Mouse (Mus musculus) limb, embryonic 14.5 days (tissue): Measurements from ENCODE around the gene Slfnl1. TPM values are rescaled to one million over a fixed set of nuclear protein-coding genes. Genes with fewer than 3 reads are reported as not detected.

Source experiments
- ATAC-seq: fragments of 200-750 bp; cut with Nextera tagmentation; 2 replicates; pipeline ENCODE4 v1.8.0; 2017; ENCODE audit warnings: low read depth, moderate number of reproducible peaks, moderate TSS enrichment; ENCODE audit not compliant: low FRiP score
- DNase-seq: peaks from one replicate; pipeline ENCODE4 v3.0.0-alpha.2; 2015; ENCODE audit warnings: low spot score
- H3K27ac ChIP-seq: fragments of 300-500 bp; sonication (generic); replicated peaks from 2 replicates; pipeline ENCODE4 v1.5.1; 2014; ENCODE audit warnings: low read depth, mild to moderate bottlenecking, low read length, moderate library complexity, mixed read lengths
- H3K27me3 ChIP-seq: fragments of 300-500 bp; sonication (generic); 2 replicates; pipeline ENCODE4 v1.6.1; 2014; ENCODE audit warnings: low read length, mixed read lengths; ENCODE audit not compliant: control insufficient read depth, insufficient read depth
- H3K36me3 ChIP-seq: fragments of 300-500 bp; sonication (generic); 2 replicates; pipeline ENCODE4 v1.6.1; 2014; ENCODE audit warnings: mild to moderate bottlenecking, low read length, moderate library complexity, mixed read lengths; ENCODE audit not compliant: control insufficient read depth, insufficient read depth
- H3K4me1 ChIP-seq: fragments of 300-500 bp; sonication (generic); 2 replicates; pipeline ENCODE4 v1.6.1; 2014; ENCODE audit warnings: antibody characterized with exemption, low read length, mixed read lengths; ENCODE audit not compliant: control insufficient read depth, insufficient read depth
- H3K4me2 ChIP-seq: fragments of 300-500 bp; sonication (generic); replicated peaks from 2 replicates; pipeline ENCODE4 v1.6.1; 2014; ENCODE audit warnings: low read depth, mild to moderate bottlenecking, low read length, moderate library complexity; ENCODE audit not compliant: severe bottlenecking
- H3K4me3 ChIP-seq: fragments of 300-500 bp; sonication (generic); replicated peaks from 2 replicates; pipeline ENCODE4 v1.5.1; 2014; ENCODE audit warnings: low read length
- H3K9ac ChIP-seq: fragments of 300-500 bp; sonication (generic); 2 replicates; pipeline ENCODE4 v1.6.1; 2014; ENCODE audit warnings: mild to moderate bottlenecking, low read depth, low read length, moderate library complexity; ENCODE audit not compliant: severe bottlenecking
- H3K9me3 ChIP-seq: fragments of 300-500 bp; sonication (generic); 2 replicates; pipeline ENCODE4 v1.6.1; 2016; ENCODE audit warnings: low read length; ENCODE audit not compliant: control insufficient read depth
- POLR2A ChIP-seq: fragments of 200-500 bp; IDR thresholded peaks from 2 replicates; pipeline ENCODE4 v1.8.0; 2012; ENCODE audit warnings: inconsistent platforms, mild to moderate bottlenecking, moderate library complexity, borderline replicate concordance; ENCODE audit not compliant: insufficient read depth, insufficient read length; ENCODE audit errors: extremely low read depth
- WGBS: fragments of 180-500 bp; shearing (Covaris S2); extraction: QIAGEN DNeasy Blood & Tissue Kit; methylation state at CpG from one replicate; pipeline ENCODE4 v1.1.7; 2014; 5-methylcytosine and 5-hydroxymethylcytosine counted together
- polyA plus RNA-seq, 2 experiments: library from polyadenylated mRNA; depleted of rRNA in 1 of 2; stranded (reverse) in 1 of 2; unstranded in 1 of 2; fragments of >200 nt; fragmentation: Nextera tagmentation in 1 of 2; extraction: Ambion mirVana in 1 of 2; gene quantifications; 2 replicates each; pipeline versions ENCODE4 v1.2.1 to v1.2.3; 2012 to 2014

Slfnl1 gene
- polyA plus RNA-seq, 2 experiments, result 0.10 to 0.13 TPM

- no peaks in the 10 kb centered on the region for H3K9me3 ChIP-seq
- H3K36me3 ChIP-seq, result peaks cover 52% of the 10 kb centered on the region
- H3K4me1 ChIP-seq, result no peaks in the 10 kb centered on the region; the same call in 1 of the 2 replicates
- no peak overlapping the region for H3K4me2 ChIP-seq
- H3K4me3 ChIP-seq, result no peak overlapping the region
- DNase-seq, result no peak
- WGBS, result 93% methylated on average over 10 of the region's 10 CpGs
- TF ChIP-seq POLR2A, result no peak
- H3K9ac ChIP-seq, result no peak overlapping the region
- no peak overlapping the region for H3K27ac ChIP-seq
- no peaks in the 10 kb centered on the region for H3K27me3 ChIP-seq
- ATAC-seq, result no peak
These were observed 6.6 kb downstream of the Slfnl1 start for GRCm38 (mm10) chr4:120538664-120539063.

- no peak overlapping the region for H3K4me2 ChIP-seq
- no peak overlapping the region for H3K4me3 ChIP-seq
- no peak overlapping the region for H3K9ac ChIP-seq
- ATAC-seq (no peak), DNase-seq (no peak)
- 91% methylated on average over 1 of the region's 1 CpGs for whole genome bisulfite sequencing
- TF ChIP-seq POLR2A, result no peak
- H3K9me3 ChIP-seq, result no peaks in the 10 kb centered on the region
- H3K27me3 ChIP-seq, result no peaks in the 10 kb centered on the region
- H3K36me3 ChIP-seq, result peaks cover 89% of the 10 kb centered on the region
- no peak overlapping the region for H3K27ac ChIP-seq
- no peaks in the 10 kb centered on the region for H3K4me1 ChIP-seq
These were observed 12.9 kb downstream of the Slfnl1 start for GRCm38 (mm10) chr4:120544896-120545295.

- Histone ChIP-seq H3K36me3 (peaks cover 94% of the 10 kb centered on the region), H3K4me1 (no peaks in the 10 kb centered on the region), H3K4me3 (no peak overlapping the region), H3K27me3 (no peaks in the 10 kb centered on the region), H3K27ac (no peak overlapping the region), H3K4me2 (no peak overlapping the region), H3K9me3 (no peaks in the 10 kb centered on the region), H3K9ac (no peak overlapping the region)
- ATAC-seq (no peak), DNase-seq (no peak)
- 93% methylated on average over 6 of the region's 6 CpGs for WGBS
- no peak for TF ChIP-seq POLR2A
These were observed 24.6 kb downstream of the Slfnl1 start for GRCm38 (mm10) chr4:120556592-120556991.

- WGBS, result 77% methylated on average over 2 of the region's 2 CpGs
- DNase-seq (no peak), ATAC-seq (no peak)
- Histone ChIP-seq H3K27me3 (no peaks in the 10 kb centered on the region), H3K4me2 (no peak overlapping the region), H3K4me1 (peaks cover 25% of the 10 kb centered on the region), H3K36me3 (peaks cover 46% of the 10 kb centered on the region), H3K4me3 (no peak overlapping the region), H3K27ac (no peak overlapping the region), H3K9me3 (no peaks in the 10 kb centered on the region), H3K9ac (no peak overlapping the region)
- no peak for TF ChIP-seq POLR2A
These were observed 33.7 kb downstream of the Slfnl1 start for GRCm38 (mm10) chr4:120565726-120566125.

GRCm38 (mm10) chr4:120568005-120568404, 36.0 kb downstream of the Slfnl1 start:
- peak overlapping the region; percentile 81 for H3K27ac ChIP-seq
- no peaks in the 10 kb centered on the region for H3K9me3 ChIP-seq
- peak overlapping the region; percentile 78 for H3K4me3 ChIP-seq
- DNase-seq (peak; percentile 79), ATAC-seq (no peak)
- no peaks in the 10 kb centered on the region for H3K27me3 ChIP-seq
- H3K4me1 ChIP-seq, result peaks cover 34% of the 10 kb centered on the region
- no peak for TF ChIP-seq POLR2A
- WGBS, result 20% methylated on average over 5 of the region's 5 CpGs
- peak overlapping the region; percentile 56 for H3K4me2 ChIP-seq
- H3K36me3 ChIP-seq, result peaks cover 26% of the 10 kb centered on the region
- H3K9ac ChIP-seq, result peak overlapping the region; percentile 32

- no peak for ATAC-seq
- Histone ChIP-seq H3K27ac (0 out of 2 replicates have a peak overlapping the region, but pooled peaks have one; percentile 92), H3K4me2 (peak overlapping the region; percentile 56), H3K9me3 (no peaks in the 10 kb centered on the region), H3K4me3 (peak overlapping the region; percentile 78), H3K4me1 (peaks cover 34% of the 10 kb centered on the region), H3K9ac (peak overlapping the region; percentile 82), H3K27me3 (no peaks in the 10 kb centered on the region), H3K36me3 (peaks cover 16% of the 10 kb centered on the region)
- TF ChIP-seq POLR2A, result no peak
- 4% methylated on average over 4 of the region's 4 CpGs for WGBS
- DNase-seq, result no peak
These were observed 37.0 kb downstream of the Slfnl1 start for GRCm38 (mm10) chr4:120569025-120569424.
